Mouse (Mus musculus) thymus, adult 2 months (tissue): ENCODE measurements around the gene Zmat5. TPM values are rescaled to one million over a fixed set of nuclear protein-coding genes. Genes with fewer than 3 reads are reported as not detected.
"Not testable (repeated sequence)": the region's sequence is repeated elsewhere in the genome, so short reads cannot be mapped to it uniquely, and the experiment has no call there.

Experiments used
- DNase-seq: peaks from one replicate; pipeline ENCODE4 v3.0.0; 2021
- H3K27ac ChIP-seq: fragments of 200-500 bp; 2 replicates; pipeline ENCODE4 v1.5.1; 2012; ENCODE audit warnings: low read length, control low read depth; ENCODE audit not compliant: control insufficient read depth, insufficient read depth
- H3K27me3 ChIP-seq: fragments of 200-500 bp; 2 replicates; pipeline ENCODE4 v1.6.1; 2012; ENCODE audit warnings: mild to moderate bottlenecking, low read length, moderate library complexity, mixed read lengths; ENCODE audit not compliant: control insufficient read depth, insufficient read depth
- H3K36me3 ChIP-seq: fragments of 200-500 bp; 2 replicates; pipeline ENCODE4 v1.6.1; 2012; ENCODE audit warnings: mild to moderate bottlenecking, low read length, moderate library complexity; ENCODE audit not compliant: control insufficient read depth, insufficient read depth
- H3K4me1 ChIP-seq: fragments of 200-500 bp; replicated peaks from 2 replicates; pipeline ENCODE4 v1.6.1; 2012; ENCODE audit warnings: low read length; ENCODE audit not compliant: control insufficient read depth, insufficient read depth
- H3K4me3 ChIP-seq: fragments of 200-500 bp; 2 replicates; pipeline ENCODE4 v1.5.1; 2012; ENCODE audit warnings: mild to moderate bottlenecking, low read length, control low read depth, moderate library complexity; ENCODE audit not compliant: control insufficient read depth, insufficient read depth
- CTCF ChIP-seq: fragments of 200-500 bp; IDR thresholded peaks from 2 replicates; pipeline ENCODE4 v1.5.1; 2012; ENCODE audit warnings: mild to moderate bottlenecking, control low read depth, low read length, moderate library complexity, borderline replicate concordance; ENCODE audit not compliant: control insufficient read depth, poor library complexity, insufficient read depth; ENCODE audit errors: extremely low read depth
- POLR2A ChIP-seq: fragments of 200-500 bp; IDR thresholded peaks from 2 replicates; pipeline ENCODE4 v1.6.1; 2012; ENCODE audit warnings: mild to moderate bottlenecking, low read length, control low read depth, moderate library complexity; ENCODE audit not compliant: control insufficient read depth, poor library complexity, insufficient read depth; ENCODE audit errors: extremely low read depth
- WGBS: fragments of 180-500 bp; shearing (Covaris S2); methylation state at CpG from one replicate; pipeline ENCODE4 v1.1.7; 2018; 5-methylcytosine and 5-hydroxymethylcytosine counted together
- polyA plus RNA-seq: library from polyadenylated mRNA; depleted of rRNA; stranded (reverse); fragments of >200 nt; gene quantifications from 2 replicates; pipeline ENCODE4 v1.2.3, GENCODE M21; 2012

Gene Zmat5
- polyA plus RNA-seq, 1 experiment: 73.8 TPM

- H3K27ac ChIP-seq: no peak overlapping the region
- TF ChIP-seq POLR2A (no peak), CTCF (no peak)
- DNase-seq: no peak
- H3K27me3 ChIP-seq: no peaks in the 10 kb centered on the region
- peaks cover 8% of the 10 kb centered on the region; the same call in 1 of the 2 replicates for H3K36me3 ChIP-seq
- H3K4me1 ChIP-seq: peaks cover 7% of the 10 kb centered on the region
- H3K4me3 ChIP-seq: peak overlapping the region; percentile 87
- 4% methylated on average over 12 of the region's 12 CpGs for WGBS
Observed at GRCm38 (mm10) chr11:4703688-4704071, 798 bp upstream of the Zmat5 start.

DNA sequence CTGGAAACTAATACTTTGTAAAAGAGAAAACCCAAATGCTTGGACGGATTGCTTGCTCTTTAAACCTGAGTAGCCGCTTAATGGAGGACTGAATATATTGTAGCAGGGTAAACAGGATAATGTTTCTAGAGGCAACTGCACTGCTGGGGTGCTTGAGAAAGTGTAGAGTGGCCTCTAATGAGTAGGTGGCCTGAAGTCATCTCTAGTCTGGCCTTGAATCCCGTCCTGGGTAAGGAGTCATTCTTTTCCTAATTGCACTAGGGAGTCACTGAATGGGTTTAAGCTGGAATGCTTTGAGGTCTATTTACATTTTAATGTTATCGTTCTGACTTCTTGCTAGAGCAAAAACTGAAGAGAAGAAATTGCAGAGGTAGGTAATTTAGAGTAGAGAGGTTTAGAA, 700 bp downstream of the Zmat5 start:
- DNase-seq: no peak
- H3K27me3 ChIP-seq: no peaks in the 10 kb centered on the region
- TF ChIP-seq POLR2A (no peak), CTCF (no peak)
- peak overlapping the region; percentile 59 for H3K4me3 ChIP-seq
- WGBS: 18% methylated on average over 4 of the region's 4 CpGs
- H3K27ac ChIP-seq: peak overlapping the region; percentile 34; the same call in 1 of the 2 replicates
- peaks cover 8% of the 10 kb centered on the region; the same call in 1 of the 2 replicates for H3K36me3 ChIP-seq
- H3K4me1 ChIP-seq: peaks cover 7% of the 10 kb centered on the region

DNA sequence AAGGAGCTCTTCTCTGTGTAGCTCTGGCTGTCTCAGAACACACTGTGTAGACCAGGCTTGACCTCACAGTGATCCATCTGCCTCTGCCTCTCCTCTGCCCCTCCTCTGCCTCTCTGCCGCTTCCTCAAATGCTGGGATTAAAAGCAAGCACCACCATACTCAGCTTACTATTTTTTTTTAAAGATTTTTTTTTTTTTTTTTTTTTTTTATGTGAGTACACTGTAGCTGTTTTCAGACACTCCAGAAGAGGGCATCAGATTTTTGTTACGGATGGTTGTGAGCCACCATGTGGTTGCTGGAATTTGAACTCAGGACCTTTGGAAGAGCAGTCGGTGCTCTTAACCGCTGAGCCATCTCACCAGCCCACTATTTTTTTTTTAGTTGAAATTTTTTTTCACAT, 5.7 kb downstream of the Zmat5 start:
- not testable (repeated sequence) for H3K27ac ChIP-seq, H3K27me3 ChIP-seq

GRCm38 (mm10) chr11:4712822-4713221, 8.3 kb downstream of the Zmat5 start:
- TF ChIP-seq POLR2A (no peak), CTCF (no peak)
- no peak overlapping the region for H3K4me3 ChIP-seq
- DNase-seq: no peak
- no peaks in the 10 kb centered on the region for H3K27me3 ChIP-seq
- H3K36me3 ChIP-seq: no peaks in the 10 kb centered on the region
- no peaks in the 10 kb centered on the region for H3K4me1 ChIP-seq
- H3K27ac ChIP-seq: no peak overlapping the region

More for the DNA sequence above, 5.7 kb downstream of the Zmat5 start:
- not testable (repeated sequence) for H3K4me3 ChIP-seq, H3K36me3 ChIP-seq, DNase-seq, H3K4me1 ChIP-seq
- WGBS: 88% methylated on average over 4 of the region's 4 CpGs

DNA sequence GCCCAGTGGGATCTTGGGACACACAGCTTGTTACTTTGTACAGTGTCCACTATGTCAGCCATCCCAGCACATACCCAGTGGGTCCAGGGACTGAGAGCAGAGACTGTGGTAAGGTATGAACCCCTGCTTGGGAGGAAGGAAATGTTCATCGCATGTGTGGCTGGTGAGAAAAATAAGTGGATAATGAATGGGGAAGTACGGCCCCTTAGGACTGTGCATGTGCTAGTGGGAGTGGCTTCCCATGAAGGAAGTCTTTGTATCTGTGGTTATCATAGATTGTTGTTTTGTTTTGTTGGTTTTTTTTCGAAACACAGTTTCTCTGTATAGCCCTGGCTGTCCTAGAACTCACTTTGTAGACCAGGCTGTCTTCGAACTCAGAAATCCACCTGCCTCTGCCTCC, 10.2 kb downstream of the Zmat5 start:
- no peaks in the 10 kb centered on the region for H3K36me3 ChIP-seq
- WGBS: 49% methylated on average over 4 of the region's 4 CpGs
- no peaks in the 10 kb centered on the region for H3K27me3 ChIP-seq

GRCm38 (mm10) chr11:4715596-4715995, 11.1 kb downstream of the Zmat5 start:
- Histone ChIP-seq H3K36me3 (no peaks in the 10 kb centered on the region), H3K27me3 (no peaks in the 10 kb centered on the region), H3K4me3 (no peak overlapping the region), H3K27ac (no peak overlapping the region), H3K4me1 (no peaks in the 10 kb centered on the region)
- no peak for DNase-seq
- no peak for TF ChIP-seq POLR2A
- no peak for TF ChIP-seq CTCF
- 92% methylated on average over 4 of the region's 4 CpGs for WGBS

More for the DNA sequence above, 10.2 kb downstream of the Zmat5 start:
- no peak overlapping the region for H3K27ac ChIP-seq
- DNase-seq: no peak
- no peaks in the 10 kb centered on the region for H3K4me1 ChIP-seq
- no peak overlapping the region for H3K4me3 ChIP-seq
- TF ChIP-seq POLR2A (no peak), CTCF (no peak)

DNA sequence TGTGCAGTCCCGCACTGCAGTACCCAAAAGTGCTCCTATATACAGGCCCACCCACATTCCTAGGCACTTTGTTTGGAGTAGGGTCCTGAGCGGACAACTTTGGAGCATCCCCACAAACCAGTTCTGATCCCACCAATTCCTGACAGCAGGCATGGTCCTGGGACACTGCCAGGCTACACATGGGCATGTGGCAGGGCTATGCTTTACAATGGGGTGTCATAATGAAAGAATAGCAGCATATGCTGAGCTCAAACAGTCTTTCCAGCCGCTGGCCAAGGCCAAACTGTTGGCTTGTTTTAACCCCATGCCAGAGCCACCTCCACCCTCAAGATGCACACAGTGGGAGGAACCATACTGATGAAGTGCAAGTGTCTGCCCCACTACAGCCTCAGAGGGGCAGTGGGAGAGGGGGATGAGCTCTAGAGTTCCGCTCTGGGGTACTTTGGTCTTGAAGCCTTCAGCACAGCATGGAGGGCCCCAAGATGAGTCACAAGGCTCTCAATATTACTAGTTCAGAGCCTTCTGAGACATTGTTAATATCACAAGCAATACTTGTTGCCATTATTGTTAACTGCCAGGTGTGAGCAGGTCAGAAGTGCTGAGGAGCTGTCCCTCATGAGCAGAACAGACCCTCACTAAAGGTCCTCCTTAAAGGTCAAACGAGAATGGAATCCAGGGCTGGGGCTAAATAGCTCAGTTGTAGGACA, 12.2 kb downstream of the Zmat5 start:
- H3K4me3 ChIP-seq: no peak overlapping the region
- no peaks in the 10 kb centered on the region for H3K4me1 ChIP-seq
- no peaks in the 10 kb centered on the region for H3K36me3 ChIP-seq
- H3K27ac ChIP-seq: no peak overlapping the region
- WGBS: 95% methylated on average over 5 of the region's 5 CpGs
- TF ChIP-seq CTCF: no peak
- TF ChIP-seq POLR2A: no peak
- H3K27me3 ChIP-seq: no peaks in the 10 kb centered on the region
- DNase-seq: no peak
